Mouse (Mus musculus) CH12.LX (cell line): ENCODE measurements around the gene Mrgprh. TPM values are rescaled to one million over a fixed set of nuclear protein-coding genes. Genes with fewer than 3 reads are reported as not detected.

ENCODE experiments used
- DNase-seq: peaks from one replicate; pipeline ENCODE4 v3.0.0-alpha.2; 2013; ENCODE audit errors: extremely low read depth
- H3K27ac ChIP-seq: 2 replicates; pipeline ENCODE4 v1.5.1; 2012; ENCODE audit warnings: low read depth, mild to moderate bottlenecking, control low read depth, moderate library complexity; ENCODE audit not compliant: insufficient read depth
- H3K27me3 ChIP-seq: replicated peaks from 2 replicates; pipeline ENCODE3; 2012; ENCODE audit warnings: inconsistent platforms
- H3K36me3 ChIP-seq, 2 experiments: replicated peaks in 1 of 2; 2 replicates each; pipeline versions ENCODE3 to v1.6.1; 2012; ENCODE audit warnings: inconsistent platforms in 1 of 2, low read length in 1 of 2, mild to moderate bottlenecking in 1 of 2, mixed read lengths in 1 of 2, moderate library complexity in 1 of 2; ENCODE audit not compliant: control insufficient read depth in 1 of 2, insufficient read depth in 1 of 2
- H3K4me1 ChIP-seq, 2 experiments: 2 replicates each; pipeline ENCODE4 v1.6.1; 2012; ENCODE audit warnings: inconsistent platforms in 1 of 2, moderate library complexity in 1 of 2; ENCODE audit not compliant: insufficient read depth in 2 of 2, control insufficient read depth in 1 of 2
- H3K4me2 ChIP-seq: 2 replicates; pipeline ENCODE4 v1.6.1; 2012; ENCODE audit warnings: low read depth, mild to moderate bottlenecking, control low read depth; ENCODE audit not compliant: poor library complexity, insufficient read depth, severe bottlenecking
- H3K4me3 ChIP-seq, 3 experiments: fragments of 150-350 bp in 1 of 3; sonication (generic) in 1 of 3; replicated peaks in 1 of 3; 2 replicates each; pipeline versions ENCODE3 to v1.5.1; 2011 to 2012; ENCODE audit warnings: low read depth in 2 of 3, low read length in 2 of 3, mild to moderate bottlenecking in 2 of 3, moderate library complexity in 2 of 3, control low read depth in 1 of 3, improper control_type of control experiment in 1 of 3, inconsistent platforms in 1 of 3, mixed read lengths in 1 of 3; ENCODE audit not compliant: poor library complexity in 1 of 3
- H3K79me2 ChIP-seq: replicated peaks from 2 replicates; pipeline ENCODE4 v1.6.1; 2012; ENCODE audit warnings: mild to moderate bottlenecking, moderate library complexity; ENCODE audit not compliant: control insufficient read depth, poor library complexity, insufficient read depth, severe bottlenecking; ENCODE audit errors: extremely low read depth
- H3K9ac ChIP-seq: 2 replicates; pipeline ENCODE4 v1.6.1; 2012; ENCODE audit warnings: low read depth, mild to moderate bottlenecking, control low read depth, moderate library complexity; ENCODE audit not compliant: insufficient read depth
- H3K9me3 ChIP-seq: replicated peaks from 2 replicates; pipeline ENCODE3; 2012; ENCODE audit warnings: low read length, inconsistent platforms, mixed read lengths
- CHD2 ChIP-seq: IDR thresholded peaks from 2 replicates; pipeline ENCODE4 v1.6.1; 2011; ENCODE audit warnings: low read length, improper control_type of control experiment
- CTCF ChIP-seq, 2 experiments: IDR thresholded peaks in 1 of 2; conservative IDR thresholded peaks in 1 of 2; 2 replicates each; pipeline ENCODE4 v1.5.1; 2011 to 2012; ENCODE audit warnings: low read depth in 2 of 2, low read length in 2 of 2, improper control_type of control experiment in 1 of 2, inconsistent platforms in 1 of 2, mild to moderate bottlenecking in 1 of 2, moderate library complexity in 1 of 2
- E2F4 ChIP-seq: IDR thresholded peaks from 2 replicates; pipeline ENCODE4 v1.6.1; 2011; ENCODE audit warnings: low read depth, low read length, improper control_type of control experiment; ENCODE audit not compliant: insufficient replicate concordance
- ELF1 ChIP-seq: IDR thresholded peaks from 2 replicates; pipeline ENCODE4 v1.6.1; 2014; ENCODE audit warnings: low read depth, mild to moderate bottlenecking, inconsistent platforms, low read length, improper control_type of control experiment
- EP300 ChIP-seq: IDR thresholded peaks from 2 replicates; pipeline ENCODE4 v1.6.1; 2011; ENCODE audit warnings: low read length, improper control_type of control experiment
- HCFC1 ChIP-seq: IDR thresholded peaks from 2 replicates; pipeline ENCODE4 v1.6.1; 2012; ENCODE audit warnings: low read depth, mild to moderate bottlenecking, inconsistent platforms, low read length, improper control_type of control experiment
- IRF4 ChIP-seq: IDR thresholded peaks from 2 replicates; pipeline ENCODE4 v1.6.1; 2014; ENCODE audit warnings: low read depth, mild to moderate bottlenecking, inconsistent platforms, low read length, improper control_type of control experiment
- JUND ChIP-seq: conservative IDR thresholded peaks from 2 replicates; pipeline ENCODE4 v1.6.1; 2011; ENCODE audit warnings: low read depth, low read length, improper control_type of control experiment
- KAT2A ChIP-seq: IDR thresholded peaks from 2 replicates; pipeline ENCODE4 v1.6.1; 2012; ENCODE audit warnings: low read length, improper control_type of control experiment, inconsistent platforms; ENCODE audit not compliant: insufficient replicate concordance
- MAFK ChIP-seq: IDR thresholded peaks from 2 replicates; pipeline ENCODE4 v1.6.1; 2011; ENCODE audit warnings: low read length, improper control_type of control experiment; ENCODE audit not compliant: insufficient replicate concordance
- MAX ChIP-seq: IDR thresholded peaks from 2 replicates; pipeline ENCODE4 v1.6.1; 2011; ENCODE audit warnings: low read length, improper control_type of control experiment
- MAZ ChIP-seq: IDR thresholded peaks from 2 replicates; pipeline ENCODE4 v1.6.1; 2012; ENCODE audit warnings: low read depth, mild to moderate bottlenecking, inconsistent platforms, low read length, improper control_type of control experiment, moderate library complexity
- MEF2A ChIP-seq: IDR thresholded peaks from 2 replicates; pipeline ENCODE4 v1.6.1; 2014; ENCODE audit warnings: low read depth, mild to moderate bottlenecking, inconsistent platforms, low read length, improper control_type of control experiment, borderline replicate concordance
- MXI1 ChIP-seq: IDR thresholded peaks from 2 replicates; pipeline ENCODE4 v1.6.1; 2011; ENCODE audit warnings: mild to moderate bottlenecking, low read depth, low read length, improper control_type of control experiment
- MYC ChIP-seq: IDR thresholded peaks from 2 replicates; pipeline ENCODE4 v1.6.1; 2011; ENCODE audit warnings: low read depth, mild to moderate bottlenecking, improper control_type of control experiment, low read length
- NELFE ChIP-seq: IDR thresholded peaks from 2 replicates; pipeline ENCODE4 v1.6.1; 2011; ENCODE audit warnings: low read depth, low read length, improper control_type of control experiment
- NRF1 ChIP-seq: IDR thresholded peaks from 2 replicates; pipeline ENCODE4 v1.6.1; 2014; ENCODE audit warnings: low read depth, mild to moderate bottlenecking, inconsistent platforms, low read length, improper control_type of control experiment, moderate library complexity
- POLR2AphosphoS2 ChIP-seq: IDR thresholded peaks from 2 replicates; pipeline ENCODE4 v1.6.1; 2011; ENCODE audit warnings: low read depth, low read length, improper control_type of control experiment
- RAD21 ChIP-seq: IDR thresholded peaks from 2 replicates; pipeline ENCODE4 v1.6.1; 2011; ENCODE audit warnings: low read depth, mild to moderate bottlenecking, low read length, improper control_type of control experiment, moderate library complexity
- RCOR1 ChIP-seq: conservative IDR thresholded peaks from 2 replicates; pipeline ENCODE4 v1.6.1; 2012; ENCODE audit warnings: low read depth, mild to moderate bottlenecking, inconsistent platforms, low read length, improper control_type of control experiment
- SIN3A ChIP-seq: IDR thresholded peaks from 2 replicates; pipeline ENCODE4 v1.6.1; 2012; ENCODE audit warnings: low read length, improper control_type of control experiment, inconsistent platforms
- TBP ChIP-seq: conservative IDR thresholded peaks from 2 replicates; pipeline ENCODE4 v1.6.1; 2011; ENCODE audit warnings: low read depth, low read length, improper control_type of control experiment
- UBTF ChIP-seq: IDR thresholded peaks from 2 replicates; pipeline ENCODE4 v1.6.1; 2012; ENCODE audit warnings: low read depth, mild to moderate bottlenecking, inconsistent platforms, low read length, improper control_type of control experiment, moderate library complexity
- USF2 ChIP-seq: conservative IDR thresholded peaks from 2 replicates; pipeline ENCODE4 v1.6.1; 2011; ENCODE audit warnings: low read depth, low read length, improper control_type of control experiment
- ZC3H11A ChIP-seq: IDR thresholded peaks from 2 replicates; pipeline ENCODE4 v1.6.1; 2012; ENCODE audit warnings: low read depth, mild to moderate bottlenecking, inconsistent platforms, low read length, improper control_type of control experiment
- ZKSCAN1 ChIP-seq: IDR thresholded peaks from 2 replicates; pipeline ENCODE4 v1.6.1; 2012; ENCODE audit warnings: low read depth, inconsistent platforms, low read length, improper control_type of control experiment, borderline replicate concordance
- ZMIZ1 ChIP-seq: IDR thresholded peaks from 2 replicates; pipeline ENCODE4 v1.6.1; 2012; ENCODE audit warnings: low read depth, mild to moderate bottlenecking, inconsistent platforms, low read length, improper control_type of control experiment
- dilution Hi-C: fragments of 300-500 bp; cut with MboI; formaldehyde crosslinking; loops from 2 replicates; pipeline ENCODE4 v1.14.3; 2020; ENCODE audit warnings: low sequenced_read_pairs; ENCODE audit not compliant: extremely low pct_unique_long_range_greater_than_20kb, extremely low pct_ligation_motif_present
- in situ Hi-C: fragments of 300-500 bp; cut with MboI; formaldehyde crosslinking; loops from 3 replicates; pipeline ENCODE4 v1.14.3; 2019; ENCODE audit warnings: low sequenced_read_pairs, low pct_ligation_motif_present, low pct_unique_long_range_greater_than_20kb, mixed read lengths
- polyA plus RNA-seq: library from polyadenylated mRNA; unstranded; fragments of >175 nt; gene quantifications from 2 replicates; pipeline ENCODE4 v1.2.1, GENCODE M21; 2012; ENCODE audit warnings: low read depth; ENCODE audit not compliant: insufficient read length
- total RNA-seq, 2 experiments: library from RNA; depleted of rRNA; stranded (reverse); fragments of 300-350 nt in 1 of 2; fragments of >200 nt in 1 of 2; gene quantifications; 2 replicates each; pipeline ENCODE4 v1.2.3; 2012 to 2014

The Mrgprh gene
- total and polyA plus RNA-seq, 3 experiments, result not detected

- in situ Hi-C loops (no loop called here), dilution Hi-C loops (no loop called here)
- Histone ChIP-seq H3K9ac (no peak overlapping the region), H3K79me2 (no peaks in the 10 kb centered on the region), H3K4me3 (no peak overlapping the region), H3K36me3 (no peaks in the 10 kb centered on the region), H3K9me3 (no peaks in the 10 kb centered on the region), H3K27ac (no peak overlapping the region), H3K4me2 (no peak overlapping the region), H3K4me1 (no peaks in the 10 kb centered on the region), H3K27me3 (no peaks in the 10 kb centered on the region)
- TF ChIP-seq E2F4 (no peak), SIN3A (no peak), MAZ (no peak), TBP (no peak), RAD21 (no peak), HCFC1 (no peak), CTCF (conservative IDR thresholded peaks at IDR 0.05 in 1 of 2, IDR thresholded peaks at IDR 0.05 in 1 of 2; ENCODE audit: low read depth in 2 of 2, low read length in 2 of 2) (no peak), NRF1 (no peak), KAT2A (no peak), MXI1 (no peak), EP300 (no peak), MAFK (no peak), JUND (no peak), CHD2 (no peak), UBTF (no peak), POLR2AphosphoS2 (no peak), IRF4 (no peak), RCOR1 (no peak), NELFE (no peak), ZMIZ1 (no peak)
- DNase-seq, result no peak
Observed at GRCm38 (mm10) chr17:12832231-12832630, 43.6 kb upstream of the Mrgprh start.

DNA sequence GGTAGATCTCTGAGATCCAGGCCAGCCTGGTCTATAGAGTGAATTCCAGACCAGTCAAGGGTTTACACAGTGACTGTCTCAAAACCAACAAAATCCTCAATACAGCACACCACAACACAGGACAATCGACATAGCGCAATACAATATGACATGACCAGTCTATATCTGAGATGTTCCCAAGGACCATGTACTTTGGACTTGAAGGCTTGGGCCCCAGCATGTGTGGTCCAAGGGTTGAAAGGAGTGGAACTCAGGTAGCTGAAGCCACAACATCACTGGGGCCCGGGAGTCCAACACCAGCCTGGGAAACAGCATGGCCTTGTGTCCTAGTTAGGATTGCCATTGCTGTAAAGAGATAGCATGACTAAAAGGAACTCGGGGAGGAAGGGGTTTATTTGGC is 43.2 kb upstream of the Mrgprh start:
- in situ Hi-C loops (no loop called here), dilution Hi-C loops (no loop called here)
- H3K36me3 ChIP-seq, result no peaks in the 10 kb centered on the region
- no peak overlapping the region for H3K4me3 ChIP-seq
- H3K4me1 ChIP-seq, result no peaks in the 10 kb centered on the region
- no peaks in the 10 kb centered on the region for H3K79me2 ChIP-seq
- H3K27ac ChIP-seq, result no peak overlapping the region
- no peak overlapping the region for H3K4me2 ChIP-seq
- H3K9ac ChIP-seq, result no peak overlapping the region
- no peaks in the 10 kb centered on the region for H3K27me3 ChIP-seq
- no peaks in the 10 kb centered on the region for H3K9me3 ChIP-seq
- DNase-seq, result no peak
- TF ChIP-seq ZKSCAN1 (no peak), MEF2A (no peak), ELF1 (no peak), USF2 (no peak), MAX (no peak), TBP (no peak), UBTF (no peak), IRF4 (no peak), ZC3H11A (no peak), NELFE (no peak), MAZ (no peak), MYC (no peak)
- TF ChIP-seq, all 38 proteins: peak for 0
